In genomic region chr12:16134446-16134845, GRCm38 (mm10) we compare ENCODE assay signal across 12 mouse cellular contexts.
"Had no signal": no experiment of that assay in that cellular context is flagged by ENCODE, and none has a peak within 500 bp of the region (broad histone marks: within the 10 kb centered on the region; RNA-seq: fewer than 3 reads in every experiment).

No protein-coding gene starts in this region.

- DNase-seq: kidney, adult 18-20 months; kidney, postnatal 10 days; kidney, postnatal 4 days; liver; liver, embryonic 13.5 days; liver, postnatal 0 days; lung, postnatal 14 days; midbrain, embryonic 14.5 days; retina, postnatal 1 day had no signal

- H3K27me3 ChIP-seq: limb, embryonic 12.5 days; liver, embryonic 13.5 days; lung, embryonic 15.5 days; neural tube, embryonic 13.5 days had no signal

- H3K36me3 ChIP-seq: limb, embryonic 12.5 days; liver, embryonic 13.5 days; lung, embryonic 15.5 days; neural tube, embryonic 13.5 days had no signal

- ATAC-seq: liver, postnatal 0 days had no signal
